Mouse (Mus musculus): ENCODE measurements around the gene Chd5.

- TF ChIP-seq POLR2A (IDR thresholded peaks at IDR 0.05; ENCODE audit: low read depth, low read length) (no peak), CTCF (IDR thresholded peaks at IDR 0.05; ENCODE audit: extremely low read depth, insufficient read length, insufficient replicate concordance, low read depth, low read length) (no peak)
Observed at GRCm38 (mm10) chr4:152344651-152345050, 6.2 kb downstream of the Chd5 start.

All from small intestine, adult 2 months (tissue).